Mouse (Mus musculus) CH12.LX (cell line): ENCODE data around the gene Zfp697.

Source experiments
- CHD2 ChIP-seq: IDR thresholded peaks from 2 replicates; pipeline ENCODE4 v1.6.1; 2011; ENCODE audit warnings: low read length, improper control_type of control experiment
- CTCF ChIP-seq, 2 experiments: IDR thresholded peaks in 1 of 2; conservative IDR thresholded peaks in 1 of 2; 2 replicates each; pipeline ENCODE4 v1.5.1; 2011 to 2012; ENCODE audit warnings: low read depth in 2 of 2, low read length in 2 of 2, improper control_type of control experiment in 1 of 2, inconsistent platforms in 1 of 2, mild to moderate bottlenecking in 1 of 2, moderate library complexity in 1 of 2
- E2F4 ChIP-seq: IDR thresholded peaks from 2 replicates; pipeline ENCODE4 v1.6.1; 2011; ENCODE audit warnings: low read depth, low read length, improper control_type of control experiment; ENCODE audit not compliant: insufficient replicate concordance
- MAX ChIP-seq: IDR thresholded peaks from 2 replicates; pipeline ENCODE4 v1.6.1; 2011; ENCODE audit warnings: low read length, improper control_type of control experiment
- POLR2A ChIP-seq: IDR thresholded peaks from 2 replicates; pipeline ENCODE4 v1.6.1; 2011; ENCODE audit warnings: low read depth, mild to moderate bottlenecking, improper control_type of control experiment, low read length
- USF1 ChIP-seq: IDR thresholded peaks from 2 replicates; pipeline ENCODE4 v1.6.1; 2014; ENCODE audit warnings: low read depth, mild to moderate bottlenecking, inconsistent platforms, low read length, improper control_type of control experiment
- ZKSCAN1 ChIP-seq: IDR thresholded peaks from 2 replicates; pipeline ENCODE4 v1.6.1; 2012; ENCODE audit warnings: low read depth, inconsistent platforms, low read length, improper control_type of control experiment, borderline replicate concordance

DNA sequence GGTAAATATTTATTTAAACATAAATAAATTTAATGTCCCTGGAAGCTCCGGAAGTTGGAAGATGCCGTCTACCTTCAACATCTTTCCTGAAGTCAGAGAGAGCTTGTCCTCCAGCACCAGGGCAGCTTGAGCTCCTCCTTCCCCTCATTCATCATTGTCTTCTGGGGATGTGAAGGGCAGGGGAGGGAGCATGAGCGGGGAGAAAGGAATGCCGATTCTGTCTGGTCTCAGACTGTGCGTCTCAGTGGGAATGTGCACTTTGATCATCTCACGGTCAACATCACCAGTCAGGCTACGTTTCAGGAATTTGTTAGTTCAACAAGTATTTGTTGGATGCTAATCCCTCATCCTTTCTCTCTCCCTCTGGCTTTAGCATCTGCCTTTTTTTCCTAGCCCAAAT, 3.0 kb upstream of the Zfp697 start:
- TF ChIP-seq POLR2A (no peak), CTCF (conservative IDR thresholded peaks at IDR 0.05 in 1 of 2, IDR thresholded peaks at IDR 0.05 in 1 of 2; ENCODE audit: low read depth in 2 of 2, low read length in 2 of 2) (no peak), E2F4 (no peak), ZKSCAN1 (no peak), CHD2 (no peak), USF1 (no peak), MAX (no peak)
